In genomic region chr2:26485710-26486109, GRCm38 (mm10) we compare ENCODE assay signal across 11 mouse cellular contexts. TPM values are rescaled to one million over a fixed set of nuclear protein-coding genes. Genes with fewer than 3 reads are reported as not detected.
DNase-seq lines count a peak whose midpoint lies in the region; ATAC-seq and TF ChIP-seq lines count a peak whose summit lies in the region.
"Had no signal": no experiment of that assay in that cellular context is flagged by ENCODE, and none has a peak within 500 bp of the region (broad histone marks: within the 10 kb centered on the region; RNA-seq: fewer than 3 reads in every experiment).

No protein-coding gene starts in this region.

- intact Hi-C loops in heart, adult 2 months (cut with DNase I): no loop called here
- intact Hi-C loops in heart, postnatal 10 days (cut with DNase I): no loop called here

- H3K9me3 ChIP-seq in limb, embryonic 10.5 days (replicated peaks): no peaks in the 10 kb centered on the region

- WGBS in heart, adult 2 months: 44% methylated on average over 7 of the region's 7 CpGs
- WGBS in limb, embryonic 10.5 days: 40% methylated on average over 7 of the region's 7 CpGs

- TF ChIP-seq CTCF in heart, adult 2 months (IDR thresholded peaks at IDR 0.05): no peak

- TF ChIP-seq POLR2A in heart, adult 2 months (IDR thresholded peaks at IDR 0.05; ENCODE audit: insufficient read depth, low read depth, low read length): no peak

- peaks cover 11% of the 10 kb centered on the region for H3K79me2 ChIP-seq in heart, adult 2 months (replicated peaks; ENCODE audit: control insufficient read depth, insufficient read depth, low read length)

- TF ChIP-seq EP300 in heart, adult 2 months (IDR thresholded peaks at IDR 0.05; ENCODE audit: insufficient read depth, low read depth, low read length): no peak

- no peak overlapping the region for H3K9ac ChIP-seq in heart, adult 2 months (ENCODE audit: low read depth, low read length)

- peak overlapping the region; percentile 89 for H3K27ac ChIP-seq in heart, adult 2 months
- peak overlapping the region; percentile 78; the same call in 1 of the 2 replicates for H3K27ac ChIP-seq in limb, embryonic 10.5 days

- H3K36me3 ChIP-seq in heart, adult 2 months (ENCODE audit: control insufficient read depth, insufficient read depth, low read length): peaks cover 8% of the 10 kb centered on the region
- peaks cover 39% of the 10 kb centered on the region for H3K36me3 ChIP-seq in limb, embryonic 10.5 days

- no peak overlapping the region for H3K4me3 ChIP-seq in heart, adult 2 months
- H3K4me3 ChIP-seq in limb, embryonic 10.5 days: no peak overlapping the region
- H3K4me3 ChIP-seq: erythroblast, embryonic 14.5 days had no signal

- DNase-seq in heart, adult 2 months: no peak
- no peak for DNase-seq in heart, postnatal 10 days
- DNase-seq in right cerebral cortex, postnatal 4 days: peak; percentile 50
- DNase-seq in right cerebral cortex, postnatal 14 days: no peak
- DNase-seq in limb, embryonic 10.5 days (ENCODE audit: low spot score): no peak
- no peak for DNase-seq in testis, postnatal 10 days (ENCODE audit: low spot score)
- DNase-seq in frontal cortex, postnatal 36 days (ENCODE audit: low spot score in 2 of 2): no peak
- DNase-seq: adrenal gland, postnatal 10 days; kidney, adult 9 months had no signal

- no peak for ATAC-seq in inflammation-experienced regulatory T-cells, adult 6 months

- no peaks in the 10 kb centered on the region for H3K27me3 ChIP-seq in heart, adult 2 months (ENCODE audit: control insufficient read depth, insufficient read depth, low read length)
- no peaks in the 10 kb centered on the region for H3K27me3 ChIP-seq in limb, embryonic 10.5 days (ENCODE audit: low read depth, poor library complexity, severe bottlenecking)

- peaks cover 62% of the 10 kb centered on the region for H3K4me1 ChIP-seq in heart, adult 2 months (ENCODE audit: control insufficient read depth, insufficient read depth, low read length)
- H3K4me1 ChIP-seq in limb, embryonic 10.5 days: peaks cover 88% of the 10 kb centered on the region

RNA-seq across cellular contexts. Expression of gene Notch1, which starts 30.8 kb away (rescaled TPM):
- 10 to 100 TPM; 31.6 to 32.4 TPM for total RNA-seq in heart, adult 2 months (2021)
- polyA plus RNA-seq in heart, adult 2 months (2012; rRNA removed): 22.0 and 23.2 TPM in 2 replicates
- total RNA-seq in heart, postnatal 10 days (2021): 10 to 100 TPM; 54.0 to 54.3 TPM
- 8.5 and 11.8 TPM in 2 replicates for polyA plus RNA-seq in limb, embryonic 10.5 days (2016; fragmentation: Nextera tagmentation; extraction: Ambion mirVana)
- 10 to 100 TPM; 24.9 to 41.2 (median 27.0) TPM for polyA plus RNA-seq in inflammation-experienced regulatory T-cells, adult 6 months (2017; shearing (Covaris generic))

RNA-seq across cellular contexts. Expression of gene Sec16a, which starts 40.7 kb away (rescaled TPM):
- 10 to 100 TPM; 36.3 to 40.4 TPM for total RNA-seq in heart, adult 2 months (2021)
- polyA plus RNA-seq in heart, adult 2 months (2012; rRNA removed): 37.5 and 50.1 TPM in 2 replicates
- total RNA-seq in heart, postnatal 10 days (2021): 10 to 100 TPM; 38.2 to 45.5 TPM
- 29.4 and 37.1 TPM in 2 replicates for polyA plus RNA-seq in limb, embryonic 10.5 days (2016; fragmentation: Nextera tagmentation; extraction: Ambion mirVana)
- polyA plus RNA-seq in inflammation-experienced regulatory T-cells, adult 6 months (2017; shearing (Covaris generic)): 10 to 100 TPM; 18.4 to 28.4 (median 24.2) TPM
